Mouse (Mus musculus): Measurements from ENCODE around the gene Tas2r143. TPM values are rescaled to one million over a fixed set of nuclear protein-coding genes. Genes with fewer than 3 reads are reported as not detected.

Gene Tas2r143
- total RNA-seq (2023): not detected

DNA sequence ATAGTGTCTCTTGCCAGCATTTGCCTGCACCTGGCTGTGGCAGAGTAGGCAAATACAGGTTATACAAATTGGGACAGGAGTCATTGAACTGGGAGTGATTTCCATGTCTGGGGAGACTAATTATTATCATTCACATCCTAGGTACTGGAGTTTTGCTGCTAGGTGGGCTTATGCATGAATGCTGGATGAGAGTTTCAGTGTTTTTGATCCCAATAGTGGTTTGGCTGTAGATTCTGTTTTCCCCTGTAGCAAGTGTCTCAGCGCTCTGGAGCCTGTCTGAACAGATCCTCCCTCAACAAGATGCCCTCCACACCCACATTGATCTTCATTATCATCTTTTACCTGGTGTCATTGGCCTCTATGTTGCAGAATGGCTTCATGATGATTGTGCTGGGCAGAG lies at the start of gene Tas2r143:
TSS of gene Tas2r143 (plus strand) at position 301 of the 400 bp plus-strand sequence.

DNA sequence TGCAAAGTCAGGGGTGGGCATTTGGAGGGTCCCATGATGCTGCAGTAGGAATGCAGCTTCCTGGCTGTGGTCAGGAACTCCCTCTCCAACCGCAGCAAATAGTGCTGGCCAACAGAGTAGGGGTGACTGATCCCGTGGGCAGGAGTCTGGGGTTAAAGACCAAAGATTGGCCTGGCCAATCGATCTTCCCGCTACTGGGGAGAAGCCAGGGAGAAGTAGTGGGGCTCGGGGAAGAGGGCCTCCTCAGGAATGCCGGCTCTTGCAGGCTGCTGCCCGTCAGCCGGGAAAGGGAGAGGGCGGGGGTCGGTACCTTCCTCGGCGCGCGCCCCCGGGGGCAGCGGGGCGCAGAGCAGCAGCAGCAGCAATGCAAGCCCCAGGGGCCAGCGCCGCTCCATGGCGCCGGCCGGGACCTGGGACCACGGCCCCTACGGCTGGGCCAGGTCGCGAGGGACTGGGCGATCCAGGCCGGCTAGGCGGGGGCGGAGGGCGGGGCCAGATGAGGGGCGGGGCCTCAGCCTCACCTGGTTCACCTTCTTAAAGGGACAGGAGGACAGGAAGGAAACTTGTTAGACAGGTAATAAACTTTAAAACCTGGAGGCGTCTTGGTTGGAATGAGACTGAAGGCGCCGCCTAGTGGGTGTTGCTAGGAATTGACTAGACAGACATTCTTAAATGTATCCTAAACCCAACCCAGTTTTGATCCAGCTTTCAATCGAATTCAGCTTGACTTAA lies 27.1 kb upstream of the Tas2r143 start, which contains the start of gene Epha1:
TSS of gene Epha1 (minus strand) at position 453 of the 732 bp plus-strand sequence.

DNA sequence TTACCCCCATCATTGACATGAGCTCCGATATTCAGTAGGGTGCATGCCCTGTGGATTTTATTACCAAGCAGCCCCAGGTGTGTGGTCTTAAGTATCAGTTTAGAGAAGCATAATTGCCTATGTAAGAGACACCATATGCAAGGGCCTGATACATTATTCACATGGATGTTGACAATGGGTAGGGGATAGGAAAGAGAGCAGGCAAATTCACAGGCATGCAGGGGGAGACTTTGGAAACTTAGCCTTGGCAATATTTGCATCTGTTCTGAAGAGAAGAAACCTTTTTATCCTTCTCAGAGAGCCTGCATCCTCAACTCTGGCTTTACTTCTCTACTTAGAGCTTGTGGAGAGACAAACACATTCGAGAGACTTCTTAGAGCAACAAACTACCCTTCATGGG lies 5.1 kb downstream of the Tas2r143 start, which contains the start of gene Tas2r135:
TSS of gene Tas2r135 (plus strand) at position 301 of the 400 bp plus-strand sequence.

DNA sequence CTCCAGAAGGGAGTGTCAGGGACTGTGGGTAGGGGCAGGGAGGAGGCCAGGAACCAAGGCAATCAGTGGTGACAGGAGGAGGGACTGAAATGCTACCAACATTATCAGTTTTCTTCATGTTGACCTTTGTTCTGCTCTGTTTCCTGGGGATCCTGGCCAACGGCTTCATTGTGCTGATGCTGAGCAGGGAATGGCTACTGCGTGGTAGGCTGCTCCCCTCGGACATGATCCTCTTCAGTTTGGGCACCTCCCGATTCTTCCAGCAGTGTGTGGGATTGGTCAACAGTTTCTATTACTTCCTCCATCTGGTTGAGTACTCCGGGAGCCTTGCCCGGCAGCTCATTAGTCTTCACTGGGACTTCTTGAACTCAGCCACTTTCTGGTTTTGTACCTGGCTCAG lies 34.4 kb downstream of the Tas2r143 start, which contains the start of gene Tas2r126:
TSS of gene Tas2r126 (plus strand) at position 90 of the 400 bp plus-strand sequence.

Other genes with a start within 250 kb of the Tas2r143 start
- not detected for gene Tas2r144, start 184.9 kb upstream of the Tas2r143 start, total RNA-seq (2023)
- gene Gstk1, start 154.3 kb upstream of the Tas2r143 start, total RNA-seq (2023): 8.6 TPM
- gene Tmem139, start 138.3 kb upstream of the Tas2r143 start, total RNA-seq (2023): not detected
- 80.2 TPM for gene Casp2, start 135.3 kb upstream of the Tas2r143 start, total RNA-seq (2023)
- gene Clcn1, start 113.6 kb upstream of the Tas2r143 start, total RNA-seq (2023): 0.62 TPM
- gene Fam131b, start 75.6 kb upstream of the Tas2r143 start, total RNA-seq (2023): not detected
- gene Zyx, start 50.6 kb upstream of the Tas2r143 start, total RNA-seq (2023): 108 TPM
- not detected for gene Epha1, start 27.0 kb upstream of the Tas2r143 start, total RNA-seq (2023)
- 0.88 TPM for gene Tas2r135, start 5.2 kb downstream of the Tas2r143 start, total RNA-seq (2023)
- 0.64 TPM for gene Tas2r126, start 34.3 kb downstream of the Tas2r143 start, total RNA-seq (2023)
- gene Olfr458, start 65.0 kb downstream of the Tas2r143 start, total RNA-seq (2023): not detected
- gene Olfr457, start 76.1 kb downstream of the Tas2r143 start, total RNA-seq (2023): not detected
- gene Olfr456, start 87.0 kb downstream of the Tas2r143 start, total RNA-seq (2023): not detected
- not detected for gene Olfr455, start 147.3 kb downstream of the Tas2r143 start, total RNA-seq (2023)
- not detected for gene Tcaf3, start 197.5 kb downstream of the Tas2r143 start, total RNA-seq (2023)
- not detected for gene Tcaf2, start 245.0 kb downstream of the Tas2r143 start, total RNA-seq (2023)

Measured in CD4-positive naive resting alpha-beta T cell, adult 76 days (primary cell).